Mouse (Mus musculus) cerebellum, adult 2 months (tissue): ENCODE measurements around the gene Alkal2.

ENCODE experiments used
- CTCF ChIP-seq: fragments of 200-500 bp; IDR thresholded peaks from 2 replicates; pipeline ENCODE4 v1.5.1; 2011; ENCODE audit warnings: low read depth, mild to moderate bottlenecking, control low read depth, low read length, moderate library complexity, borderline replicate concordance; ENCODE audit not compliant: insufficient read depth
- POLR2A ChIP-seq: fragments of 200-500 bp; IDR thresholded peaks from 2 replicates; pipeline ENCODE4 v1.6.1; 2011; ENCODE audit warnings: low read length, control low read depth, borderline replicate concordance; ENCODE audit not compliant: insufficient read depth

GRCm38 (mm10) chr12:30855442-30856159, 28.5 kb upstream of the Alkal2 start:
- TF ChIP-seq POLR2A (no peak), CTCF (no peak)
